Mouse (Mus musculus): ENCODE measurements around the gene Tent2. TPM values are rescaled to one million over a fixed set of nuclear protein-coding genes. Genes with fewer than 3 reads are reported as not detected.

The Tent2 gene
- polyA plus RNA-seq, 1 experiment from 2014 or later, result 59.7 TPM

- no peaks in the 10 kb centered on the region for H3K9me3 ChIP-seq
- no peaks in the 10 kb centered on the region for H3K4me1 ChIP-seq
- no peak for DNase-seq (ENCODE audit: extremely low spot score, low spot score)
- no peak overlapping the region for H3K27ac ChIP-seq
- H3K4me3 ChIP-seq, result no peak overlapping the region
- no peaks in the 10 kb centered on the region for H3K36me3 ChIP-seq (replicated peaks)
- no peaks in the 10 kb centered on the region for H3K27me3 ChIP-seq (ENCODE audit: poor library complexity, severe bottlenecking)
- 88% methylated on average over 1 of the region's 1 CpGs for WGBS
Measured at GRCm38 (mm10) chr13:93136251-93136650, 55.9 kb downstream of the Tent2 start.

- Histone ChIP-seq H3K4me1 (no peaks in the 10 kb centered on the region), H3K4me3 (no peak overlapping the region), H3K9me3 (no peaks in the 10 kb centered on the region), H3K27ac (no peak overlapping the region), H3K36me3 (replicated peaks) (no peaks in the 10 kb centered on the region), H3K27me3 (ENCODE audit: poor library complexity, severe bottlenecking) (no peaks in the 10 kb centered on the region)
- no peak for DNase-seq (ENCODE audit: extremely low spot score, low spot score)
- 84% methylated on average over 2 of the region's 2 CpGs for WGBS
Measured at GRCm38 (mm10) chr13:93135501-93135900, 56.7 kb downstream of the Tent2 start.

GRCm38 (mm10) chr13:93130674-93131073, 61.5 kb downstream of the Tent2 start:
- Histone ChIP-seq H3K36me3 (replicated peaks) (no peaks in the 10 kb centered on the region), H3K27ac (no peak overlapping the region), H3K4me3 (no peak overlapping the region), H3K27me3 (ENCODE audit: poor library complexity, severe bottlenecking) (no peaks in the 10 kb centered on the region), H3K9me3 (no peaks in the 10 kb centered on the region), H3K4me1 (peaks cover 10% of the 10 kb centered on the region; the same call in 1 of the 2 replicates)
- 88% methylated on average over 3 of the region's 3 CpGs for WGBS
- no peak for DNase-seq (ENCODE audit: extremely low spot score, low spot score)

GRCm38 (mm10) chr13:93128961-93129360, 63.2 kb downstream of the Tent2 start:
- H3K9me3 ChIP-seq, result no peaks in the 10 kb centered on the region
- no peak overlapping the region for H3K4me3 ChIP-seq
- H3K27me3 ChIP-seq (ENCODE audit: poor library complexity, severe bottlenecking), result no peaks in the 10 kb centered on the region
- H3K36me3 ChIP-seq (replicated peaks), result no peaks in the 10 kb centered on the region
- H3K27ac ChIP-seq, result no peak overlapping the region
- WGBS, result 67% methylated on average over 5 of the region's 5 CpGs
- H3K4me1 ChIP-seq, result peaks cover 10% of the 10 kb centered on the region; the same call in 1 of the 2 replicates
- no peak for DNase-seq (ENCODE audit: extremely low spot score, low spot score)

DNA sequence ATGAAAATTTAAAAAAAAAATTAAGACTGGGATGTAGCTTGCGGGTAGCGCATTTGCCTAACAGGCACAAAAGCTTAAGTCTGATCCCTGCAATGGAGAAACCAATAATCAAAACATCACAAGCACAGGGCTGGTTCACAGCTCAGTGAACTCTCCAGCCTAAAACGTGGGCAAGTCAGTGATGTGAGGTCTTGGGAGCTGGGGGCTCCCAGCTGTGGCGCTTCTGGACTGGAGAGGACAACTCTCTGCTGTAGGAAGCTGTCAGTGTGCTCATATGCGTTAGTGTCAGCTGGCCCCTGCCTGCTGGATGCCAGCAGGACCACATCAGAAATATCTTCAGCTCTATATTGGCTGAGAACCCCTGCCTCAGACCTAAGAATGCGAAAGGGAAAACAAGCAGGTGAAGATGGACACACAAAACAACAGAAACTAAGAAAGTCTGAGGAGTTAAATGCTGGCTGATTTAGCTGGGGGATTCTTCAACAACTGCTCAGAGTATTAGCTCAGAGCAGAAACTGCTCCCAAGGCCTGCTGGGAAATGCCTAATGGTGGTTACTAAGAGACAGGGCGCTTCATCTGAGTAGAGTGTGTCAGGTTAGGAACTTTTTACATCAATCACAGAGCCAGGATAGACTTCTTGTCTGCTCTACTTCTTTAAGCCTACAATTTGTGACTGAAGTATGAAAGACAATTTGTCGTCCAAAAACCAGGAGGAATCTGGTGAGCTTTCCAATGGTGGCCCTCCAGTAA, 63.9 kb downstream of the Tent2 start:
- Histone ChIP-seq H3K4me3 (no peak overlapping the region), H3K27me3 (ENCODE audit: poor library complexity, severe bottlenecking) (no peaks in the 10 kb centered on the region), H3K36me3 (replicated peaks) (no peaks in the 10 kb centered on the region), H3K27ac (no peak overlapping the region), H3K4me1 (peaks cover 10% of the 10 kb centered on the region; the same call in 1 of the 2 replicates), H3K9me3 (no peaks in the 10 kb centered on the region)
- no peak for DNase-seq (ENCODE audit: extremely low spot score, low spot score)
- 80% methylated on average over 8 of the region's 8 CpGs for WGBS

GRCm38 (mm10) chr13:93122321-93122720, 69.9 kb downstream of the Tent2 start:
- Histone ChIP-seq H3K27ac (no peak overlapping the region), H3K27me3 (ENCODE audit: poor library complexity, severe bottlenecking) (no peaks in the 10 kb centered on the region), H3K36me3 (replicated peaks) (no peaks in the 10 kb centered on the region), H3K9me3 (no peaks in the 10 kb centered on the region), H3K4me1 (no peaks in the 10 kb centered on the region), H3K4me3 (no peak overlapping the region)
- 94% methylated on average over 9 of the region's 9 CpGs for WGBS
- no peak for DNase-seq (ENCODE audit: extremely low spot score, low spot score)

DNA sequence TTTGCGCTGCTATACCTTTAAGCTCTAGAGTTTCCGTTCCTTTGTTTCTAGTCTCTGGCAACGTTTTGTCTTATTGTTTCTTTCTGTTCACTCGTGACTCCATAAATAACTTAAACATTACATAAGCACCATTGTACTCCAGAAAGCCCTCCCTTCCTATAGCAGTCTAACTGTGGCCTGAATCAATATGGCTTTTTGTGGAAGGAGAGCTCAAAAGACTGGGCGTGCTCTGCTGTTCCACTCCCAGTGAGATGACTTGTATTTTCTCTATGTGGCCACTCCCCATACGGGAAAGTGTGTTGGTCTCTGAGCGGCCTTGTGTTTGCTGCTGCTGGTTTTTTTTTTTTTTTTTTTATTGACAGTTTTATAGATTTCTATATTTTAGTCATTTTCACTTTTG, 74.9 kb downstream of the Tent2 start:
- 87% methylated on average over 7 of the region's 7 CpGs for WGBS
- Histone ChIP-seq H3K9me3 (peaks cover 3% of the 10 kb centered on the region; the same call in 1 of the 2 replicates), H3K27me3 (ENCODE audit: poor library complexity, severe bottlenecking) (no peaks in the 10 kb centered on the region), H3K4me3 (no peak overlapping the region), H3K4me1 (no peaks in the 10 kb centered on the region), H3K27ac (no peak overlapping the region), H3K36me3 (replicated peaks) (no peaks in the 10 kb centered on the region)
- DNase-seq (ENCODE audit: extremely low spot score, low spot score), result no peak

DNA sequence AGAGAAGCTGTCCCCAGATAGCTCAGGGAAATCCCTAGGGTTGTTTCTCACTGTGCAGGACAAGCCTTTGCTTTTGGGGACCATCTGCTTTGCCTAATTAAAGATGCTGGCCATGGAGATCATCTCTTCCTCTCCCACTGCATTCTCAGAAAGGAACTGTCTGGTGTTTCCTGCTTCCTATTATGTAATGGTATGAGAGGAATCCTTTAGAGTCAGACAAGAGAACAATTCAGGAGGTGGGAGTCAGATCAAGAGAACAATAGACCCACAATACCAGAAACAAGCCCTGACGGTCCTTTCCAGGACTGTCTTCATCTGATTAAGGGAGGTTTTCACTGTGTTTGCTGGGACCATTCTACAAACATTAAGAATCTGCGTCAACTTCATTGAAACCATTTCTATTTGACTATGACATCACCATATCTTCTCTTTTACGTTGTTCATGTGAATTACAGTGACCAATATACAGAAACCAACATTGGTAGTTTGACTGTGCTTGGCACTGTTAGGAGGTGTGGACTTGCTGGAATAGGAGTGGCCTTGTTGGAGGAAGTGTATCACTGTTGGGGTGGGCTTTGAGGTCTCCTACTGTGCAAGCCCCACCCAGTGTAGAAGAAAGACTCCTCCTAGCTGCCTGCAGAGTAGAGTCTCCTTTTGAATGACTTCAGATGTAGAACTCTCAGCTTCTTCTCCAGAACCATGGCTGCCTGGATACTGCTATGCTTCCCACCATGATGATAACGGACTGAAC, 89.7 kb downstream of the Tent2 start:
- Histone ChIP-seq H3K27me3 (ENCODE audit: poor library complexity, severe bottlenecking) (no peaks in the 10 kb centered on the region), H3K27ac (no peak overlapping the region), H3K36me3 (replicated peaks) (no peaks in the 10 kb centered on the region), H3K4me1 (no peaks in the 10 kb centered on the region), H3K9me3 (no peaks in the 10 kb centered on the region), H3K4me3 (no peak overlapping the region)
- DNase-seq (ENCODE audit: extremely low spot score, low spot score), result no peak
- WGBS, result 72% methylated on average over 4 of the region's 4 CpGs

GRCm38 (mm10) chr13:93098596-93098995, 93.6 kb downstream of the Tent2 start:
- DNase-seq (ENCODE audit: extremely low spot score, low spot score), result no peak
- no peaks in the 10 kb centered on the region for H3K9me3 ChIP-seq
- no peaks in the 10 kb centered on the region for H3K4me1 ChIP-seq
- no peak overlapping the region for H3K27ac ChIP-seq
- no peak overlapping the region for H3K4me3 ChIP-seq
- WGBS, result 88% methylated on average over 3 of the region's 3 CpGs
- H3K27me3 ChIP-seq (ENCODE audit: poor library complexity, severe bottlenecking), result no peaks in the 10 kb centered on the region
- no peaks in the 10 kb centered on the region for H3K36me3 ChIP-seq (replicated peaks)

DNA sequence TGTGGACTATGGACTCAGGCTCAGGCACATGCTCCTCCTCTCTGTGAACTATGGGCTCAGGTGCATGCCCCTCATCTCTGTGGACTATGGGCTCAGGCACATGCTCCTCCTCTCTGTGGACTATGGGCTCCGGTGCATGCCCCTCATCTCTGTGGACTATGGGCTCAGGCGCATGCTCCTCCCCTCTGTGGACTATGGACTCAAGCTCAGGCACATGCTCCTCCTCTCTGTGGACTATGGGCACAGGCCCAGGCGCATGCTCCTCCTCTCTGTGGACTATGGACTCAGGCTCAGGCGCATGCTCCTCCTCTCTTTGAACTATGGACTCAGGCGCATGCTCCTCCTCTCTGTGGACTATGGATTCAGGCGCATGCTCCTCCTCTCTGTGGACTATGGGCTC, 95.5 kb downstream of the Tent2 start:
- no peak overlapping the region for H3K4me3 ChIP-seq
- no peak overlapping the region for H3K27ac ChIP-seq
- no peaks in the 10 kb centered on the region for H3K9me3 ChIP-seq
- no peaks in the 10 kb centered on the region for H3K36me3 ChIP-seq (replicated peaks)
- WGBS, result 98% methylated on average over 6 of the region's 6 CpGs
- no peaks in the 10 kb centered on the region for H3K27me3 ChIP-seq (ENCODE audit: poor library complexity, severe bottlenecking)
- H3K4me1 ChIP-seq, result no peaks in the 10 kb centered on the region
- DNase-seq (ENCODE audit: extremely low spot score, low spot score), result no peak

Other genes starting within 250 kb of the Tent2 start
- gene Cmya5, start 47.7 kb downstream of the Tent2 start, polyA plus RNA-seq (2016; fragmentation: Nextera tagmentation; extraction: Ambion mirVana), result 0.01 and 0.02 TPM in 2 replicates
- gene Homer1, start 107.2 kb upstream of the Tent2 start, polyA plus RNA-seq (2016; fragmentation: Nextera tagmentation; extraction: Ambion mirVana), result 7.9 TPM in 2 replicates

Data from forebrain, embryonic 10.5 days (tissue).